Mouse (Mus musculus) hindbrain, embryonic 12.5 days (tissue): ENCODE results near the gene Snx1. TPM values are rescaled to one million over a fixed set of nuclear protein-coding genes. Genes with fewer than 3 reads are reported as not detected.

Experiments
- ATAC-seq: fragments of 200-750 bp; cut with Nextera tagmentation; 2 replicates; pipeline ENCODE4 v1.8.0; 2017; ENCODE audit warnings: moderate TSS enrichment; ENCODE audit not compliant: low FRiP score
- H3K27ac ChIP-seq: fragments of 300-500 bp; sonication (generic); 2 replicates; pipeline ENCODE4 v1.5.1; 2016; ENCODE audit warnings: mild to moderate bottlenecking
- H3K27me3 ChIP-seq: fragments of 300-500 bp; sonication (generic); 2 replicates; pipeline ENCODE4 v1.6.1; 2016; ENCODE audit warnings: mild to moderate bottlenecking
- H3K36me3 ChIP-seq: fragments of 300-500 bp; sonication (generic); 2 replicates; pipeline ENCODE4 v1.6.1; 2016; ENCODE audit warnings: mild to moderate bottlenecking
- H3K4me1 ChIP-seq: fragments of 300-500 bp; sonication (generic); 2 replicates; pipeline ENCODE4 v1.6.1; 2016
- H3K4me2 ChIP-seq: fragments of 300-500 bp; sonication (generic); replicated peaks from 2 replicates; pipeline ENCODE4 v1.6.1; 2016; ENCODE audit warnings: mild to moderate bottlenecking
- H3K4me3 ChIP-seq: fragments of 300-500 bp; sonication (generic); 2 replicates; pipeline ENCODE4 v1.5.1; 2016; ENCODE audit warnings: mild to moderate bottlenecking
- H3K9ac ChIP-seq: fragments of 300-500 bp; sonication (generic); 2 replicates; pipeline ENCODE4 v1.6.1; 2016; ENCODE audit warnings: mild to moderate bottlenecking, moderate library complexity
- H3K9me3 ChIP-seq: fragments of 300-500 bp; sonication (generic); replicated peaks from 2 replicates; pipeline ENCODE4 v1.6.1; 2016; ENCODE audit warnings: mild to moderate bottlenecking
- WGBS: fragments of 180-500 bp; shearing (Covaris S2); methylation state at CpG from one replicate; pipeline ENCODE4 v1.1.7; 2016; 5-methylcytosine and 5-hydroxymethylcytosine counted together
- polyA plus RNA-seq: library from polyadenylated mRNA; unstranded; fragments of >200 nt; fragmentation: Nextera tagmentation; extraction: Ambion mirVana; gene quantifications from 2 replicates; pipeline ENCODE4 v1.2.1, GENCODE M21; 2016

Gene Snx1
- polyA plus RNA-seq, 1 experiment from 2014 or later: 130 TPM

DNA sequence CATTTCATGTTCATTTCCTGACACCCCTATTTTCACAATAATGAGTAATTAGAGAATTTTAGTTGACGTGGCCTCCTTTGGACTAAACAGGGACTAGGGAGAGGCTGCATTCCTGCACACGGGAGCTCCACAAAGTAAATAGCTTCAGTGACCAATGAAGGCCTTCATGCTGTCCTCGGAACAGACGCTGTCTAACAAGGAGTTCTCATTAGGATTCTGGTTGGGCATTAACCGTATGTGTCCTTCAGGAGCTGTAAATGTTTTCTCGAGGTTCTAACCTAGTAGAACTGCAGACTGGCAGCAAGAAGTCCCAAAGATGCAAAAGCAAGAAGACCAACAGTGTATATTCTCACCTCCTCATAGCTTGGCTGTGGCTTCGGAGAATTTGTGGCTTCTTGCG, 21.2 kb downstream of the Snx1 start:
- WGBS: 91% methylated on average over 8 of the region's 8 CpGs
- Histone ChIP-seq H3K9ac (no peak overlapping the region), H3K9me3 (no peaks in the 10 kb centered on the region), H3K4me1 (peaks cover 2% of the 10 kb centered on the region), H3K4me2 (no peak overlapping the region), H3K36me3 (peaks cover 78% of the 10 kb centered on the region), H3K27ac (no peak overlapping the region), H3K27me3 (no peaks in the 10 kb centered on the region), H3K4me3 (no peak overlapping the region)
- no peak for ATAC-seq

DNA sequence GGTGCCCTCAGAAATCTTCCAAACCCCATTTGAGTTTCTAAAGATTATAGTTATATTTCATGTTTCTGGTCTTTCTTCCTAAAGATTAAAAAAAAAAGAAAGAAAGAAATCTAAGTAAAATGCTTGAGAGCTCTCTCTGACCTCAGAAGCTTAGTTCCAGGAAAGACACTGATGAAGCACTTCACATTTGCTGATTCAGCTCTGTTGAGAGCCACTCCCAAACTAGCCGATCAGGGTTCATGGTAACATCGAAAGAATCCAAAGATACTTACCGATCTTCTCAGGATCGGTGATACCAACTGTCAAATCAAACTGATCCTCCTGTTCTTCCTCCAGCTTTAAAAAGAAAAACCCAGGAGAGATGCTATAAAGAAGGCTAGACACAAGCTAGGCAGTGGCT, 21.8 kb downstream of the Snx1 start:
- H3K27me3 ChIP-seq: no peaks in the 10 kb centered on the region
- no peak overlapping the region for H3K27ac ChIP-seq
- no peaks in the 10 kb centered on the region for H3K4me1 ChIP-seq
- H3K9me3 ChIP-seq: no peaks in the 10 kb centered on the region
- 96% methylated on average over 4 of the region's 4 CpGs for WGBS
- H3K4me2 ChIP-seq: no peak overlapping the region
- H3K36me3 ChIP-seq: peaks cover 83% of the 10 kb centered on the region
- H3K9ac ChIP-seq: no peak overlapping the region
- no peak for ATAC-seq
- no peak overlapping the region for H3K4me3 ChIP-seq

DNA sequence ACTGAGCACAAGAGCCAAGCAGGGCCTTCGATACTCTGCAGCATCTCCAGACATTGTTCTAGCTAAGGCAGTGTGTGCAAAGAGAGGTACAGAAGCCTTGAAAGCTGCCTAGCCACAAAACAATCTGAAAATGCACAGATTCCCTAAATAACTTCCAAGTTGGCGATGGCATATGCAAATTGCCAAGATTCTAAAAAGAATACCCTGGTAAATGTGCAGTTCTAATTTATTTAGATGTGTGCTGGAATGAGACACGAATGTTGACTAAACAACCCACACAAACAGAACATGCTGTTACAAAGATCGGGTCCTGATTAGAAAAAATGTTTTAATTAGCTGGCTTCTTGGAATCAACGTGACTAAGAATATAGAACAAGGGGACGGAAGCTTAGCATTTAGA, 23.7 kb downstream of the Snx1 start:
- Histone ChIP-seq H3K4me3 (no peak overlapping the region), H3K4me1 (no peaks in the 10 kb centered on the region), H3K4me2 (no peak overlapping the region), H3K9ac (no peak overlapping the region), H3K27me3 (no peaks in the 10 kb centered on the region), H3K36me3 (peaks cover 83% of the 10 kb centered on the region), H3K9me3 (no peaks in the 10 kb centered on the region), H3K27ac (no peak overlapping the region)
- WGBS: 92% methylated on average over 6 of the region's 6 CpGs
- no peak for ATAC-seq

DNA sequence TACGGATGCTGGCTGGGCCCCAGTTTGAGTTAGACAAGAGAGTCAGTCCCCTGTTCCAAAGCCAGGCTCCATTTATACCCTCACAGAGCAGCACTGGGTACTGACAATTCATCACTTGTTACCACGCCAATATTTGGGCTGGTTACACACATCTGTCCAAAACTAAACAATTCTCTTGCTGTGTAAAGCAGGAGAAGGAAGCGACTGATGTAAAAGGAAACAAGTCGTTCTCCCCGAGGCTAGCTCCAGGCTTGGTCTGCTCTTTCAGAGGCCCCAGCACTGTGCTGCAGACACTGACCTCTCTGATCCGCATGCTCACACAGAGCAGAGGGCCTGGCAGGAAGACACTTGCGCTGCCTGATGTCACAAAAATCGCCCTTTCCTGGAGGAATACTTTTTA, 24.8 kb downstream of the Snx1 start:
- 0 out of 2 replicates have a peak overlapping the region, but pooled peaks have one; percentile 12 for H3K27ac ChIP-seq
- no peaks in the 10 kb centered on the region for H3K27me3 ChIP-seq
- no peak for ATAC-seq
- H3K4me2 ChIP-seq: no peak overlapping the region
- H3K4me3 ChIP-seq: no peak overlapping the region
- H3K9ac ChIP-seq: no peak overlapping the region
- peaks cover 87% of the 10 kb centered on the region for H3K36me3 ChIP-seq
- H3K4me1 ChIP-seq: no peaks in the 10 kb centered on the region
- WGBS: 75% methylated on average over 8 of the region's 8 CpGs
- no peaks in the 10 kb centered on the region for H3K9me3 ChIP-seq

DNA sequence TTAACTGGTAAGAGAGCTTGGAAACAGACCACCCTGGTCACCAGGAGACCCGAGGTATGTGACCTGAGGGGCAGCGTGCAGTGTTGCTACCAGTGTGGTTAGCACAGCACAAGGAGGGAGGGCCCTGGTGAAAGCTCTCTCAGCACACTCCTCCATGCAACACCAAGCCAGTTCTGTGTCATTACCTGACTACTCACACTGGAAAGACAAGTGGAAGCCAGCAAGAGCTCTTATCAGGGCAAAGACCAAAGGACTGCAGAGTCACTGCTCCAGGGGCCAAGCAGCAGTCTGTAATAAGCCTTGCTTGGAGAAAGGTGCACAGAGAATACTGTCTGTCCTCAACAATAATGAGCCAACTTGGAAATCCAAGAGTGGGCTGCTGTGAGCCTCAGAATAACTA, 33.7 kb downstream of the Snx1 start:
- H3K4me1 ChIP-seq: peaks cover 3% of the 10 kb centered on the region; the same call in 1 of the 2 replicates
- WGBS: 80% methylated on average over 2 of the region's 2 CpGs
- peaks cover 97% of the 10 kb centered on the region for H3K36me3 ChIP-seq
- H3K4me2 ChIP-seq: no peak overlapping the region
- ATAC-seq: no peak
- H3K9me3 ChIP-seq: no peaks in the 10 kb centered on the region
- no peak overlapping the region for H3K9ac ChIP-seq
- H3K27me3 ChIP-seq: no peaks in the 10 kb centered on the region
- no peak overlapping the region; the same call in 1 of the 2 replicates for H3K27ac ChIP-seq
- no peak overlapping the region for H3K4me3 ChIP-seq

DNA sequence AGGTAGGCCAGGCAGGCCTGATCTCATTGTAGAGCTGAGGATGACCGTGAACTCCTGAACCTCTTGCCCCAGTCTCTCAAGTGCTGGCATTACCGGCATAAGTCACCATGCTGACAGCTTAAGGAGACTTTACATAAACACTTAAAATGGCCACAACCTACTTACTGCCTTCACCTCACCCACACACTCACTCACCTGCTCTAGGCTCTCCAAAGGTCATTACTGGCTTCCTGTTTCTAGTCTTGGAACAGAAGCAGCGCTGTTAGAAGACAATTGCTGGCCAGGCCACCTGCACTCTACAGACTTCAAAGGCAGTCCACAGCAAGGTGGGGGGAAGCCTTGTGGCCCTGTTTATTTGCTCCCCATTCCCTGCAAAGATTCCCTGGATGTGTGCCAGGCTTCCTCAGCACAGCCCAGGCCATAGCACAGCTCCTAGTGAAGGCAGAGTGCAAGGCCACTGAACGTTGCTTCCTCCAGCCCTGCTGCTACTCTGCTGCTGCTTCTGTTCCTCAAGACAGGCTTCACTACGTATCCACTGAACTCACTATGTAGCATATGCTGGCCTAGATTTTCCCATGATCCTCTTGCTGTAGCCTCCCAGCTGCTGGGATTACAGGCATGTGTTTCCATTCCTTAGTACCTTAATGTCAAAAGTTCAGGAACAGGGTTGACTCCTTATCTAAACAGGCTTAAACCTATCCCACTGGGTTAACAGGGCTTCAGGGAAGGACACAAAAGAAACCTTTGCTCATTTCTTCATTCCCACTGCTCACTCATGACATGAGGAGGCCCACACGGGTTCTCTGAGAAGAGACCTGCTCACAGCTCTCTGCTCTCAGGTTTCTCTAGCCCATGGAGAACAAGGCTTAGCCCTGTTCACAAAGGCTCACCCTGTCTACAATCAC, 34.8 kb downstream of the Snx1 start:
- ATAC-seq: no peak
- H3K4me2 ChIP-seq: no peak overlapping the region
- no peaks in the 10 kb centered on the region for H3K9me3 ChIP-seq
- no peak overlapping the region for H3K4me3 ChIP-seq
- no peak overlapping the region; the same call in 1 of the 2 replicates for H3K27ac ChIP-seq
- H3K27me3 ChIP-seq: no peaks in the 10 kb centered on the region
- peaks cover 97% of the 10 kb centered on the region for H3K36me3 ChIP-seq
- no peak overlapping the region for H3K9ac ChIP-seq
- 78% methylated on average over 6 of the region's 6 CpGs for WGBS
- H3K4me1 ChIP-seq: peaks cover 3% of the 10 kb centered on the region; the same call in 1 of the 2 replicates

DNA sequence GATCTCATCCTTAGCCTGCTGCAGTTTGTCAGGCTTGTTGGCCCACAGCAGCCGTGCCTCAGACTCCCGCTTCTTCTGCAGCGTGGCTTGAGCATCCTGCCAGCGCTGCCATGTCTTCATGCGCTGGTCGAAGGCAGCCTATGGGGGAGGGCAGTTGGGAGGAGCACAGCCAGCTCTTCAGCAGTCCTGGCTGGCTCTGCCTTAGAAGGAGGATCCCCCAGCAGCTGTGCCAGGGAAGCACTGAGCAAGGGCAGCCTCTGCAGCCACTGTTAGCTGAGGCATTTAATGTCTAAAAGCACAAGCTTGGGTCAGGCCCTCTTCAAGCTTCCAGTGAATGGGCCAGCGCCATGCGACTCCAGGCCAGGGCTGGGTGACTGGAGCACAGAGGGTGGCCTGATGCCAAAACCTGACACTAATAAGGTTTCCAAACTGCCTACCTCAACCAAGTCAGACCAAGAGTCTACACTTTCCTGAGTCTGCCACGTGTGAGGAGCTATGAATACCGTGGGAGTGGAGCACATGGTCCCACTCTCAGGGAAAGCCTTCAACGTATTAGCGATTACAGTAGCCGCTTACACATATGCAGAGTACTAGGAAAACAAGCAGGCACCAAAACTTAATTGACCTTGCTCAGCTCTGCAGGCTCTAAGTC, 35.7 kb downstream of the Snx1 start:
- H3K27me3 ChIP-seq: no peaks in the 10 kb centered on the region
- no peaks in the 10 kb centered on the region for H3K9me3 ChIP-seq
- H3K4me2 ChIP-seq: no peak overlapping the region
- H3K36me3 ChIP-seq: peaks cover 93% of the 10 kb centered on the region
- H3K4me3 ChIP-seq: no peak overlapping the region
- no peak for ATAC-seq
- no peak overlapping the region for H3K27ac ChIP-seq
- H3K4me1 ChIP-seq: peaks cover 3% of the 10 kb centered on the region; the same call in 1 of the 2 replicates
- WGBS: 92% methylated on average over 13 of the region's 13 CpGs
- H3K9ac ChIP-seq: no peak overlapping the region

DNA sequence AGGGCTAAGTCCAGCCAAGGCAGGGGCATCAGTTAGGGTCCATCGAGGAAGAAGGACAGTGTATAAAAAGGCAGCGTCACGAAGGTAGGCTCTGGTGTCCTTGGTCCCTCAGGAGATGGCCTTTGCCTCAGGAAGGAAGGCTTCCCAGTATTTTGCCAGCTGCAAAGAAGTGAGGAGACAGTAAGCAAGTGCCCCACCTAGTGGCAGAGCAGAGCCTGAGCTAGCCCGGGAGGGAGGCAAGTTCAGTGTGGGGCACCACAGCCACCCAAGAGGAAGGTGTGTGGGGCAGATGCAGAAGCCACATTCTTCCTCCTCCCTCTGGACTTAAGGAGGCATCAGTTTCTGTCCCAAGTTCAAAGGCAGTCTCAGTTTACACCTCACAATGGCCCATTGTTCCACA, 38.0 kb downstream of the Snx1 start:
- H3K4me1 ChIP-seq: peaks cover 3% of the 10 kb centered on the region; the same call in 1 of the 2 replicates
- no peak overlapping the region for H3K9ac ChIP-seq
- H3K27ac ChIP-seq: peak overlapping the region; percentile 30; the same call in 1 of the 2 replicates
- H3K36me3 ChIP-seq: peaks cover 73% of the 10 kb centered on the region
- no peaks in the 10 kb centered on the region for H3K9me3 ChIP-seq
- no peaks in the 10 kb centered on the region for H3K27me3 ChIP-seq
- H3K4me2 ChIP-seq: no peak overlapping the region
- H3K4me3 ChIP-seq: no peak overlapping the region
- 42% methylated on average over 4 of the region's 4 CpGs for WGBS
- ATAC-seq: no peak

DNA sequence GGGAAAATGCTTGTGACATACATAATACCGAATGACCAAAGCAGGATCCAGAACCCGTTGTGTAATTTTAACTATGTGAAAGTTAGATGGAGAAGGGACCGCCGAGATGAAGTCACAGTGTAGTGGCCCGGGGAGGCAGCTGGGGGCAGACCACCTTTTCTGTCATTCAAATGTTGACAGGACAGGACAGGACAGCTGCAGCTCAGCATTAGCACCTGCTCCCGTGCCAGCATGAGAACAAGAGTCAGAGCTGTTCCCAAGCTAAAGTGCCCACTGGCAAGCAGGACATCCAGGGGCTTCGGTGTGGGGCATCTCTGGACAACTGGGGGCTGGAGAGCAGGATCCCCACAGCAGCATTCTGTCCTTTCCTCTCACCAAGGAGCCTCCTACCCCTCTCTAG, 39.3 kb downstream of the Snx1 start:
- Histone ChIP-seq H3K27me3 (no peaks in the 10 kb centered on the region), H3K4me1 (peaks cover 3% of the 10 kb centered on the region; the same call in 1 of the 2 replicates), H3K4me3 (no peak overlapping the region), H3K9ac (no peak overlapping the region), H3K27ac (no peak overlapping the region), H3K4me2 (no peak overlapping the region), H3K36me3 (peaks cover 59% of the 10 kb centered on the region), H3K9me3 (no peaks in the 10 kb centered on the region)
- ATAC-seq: no peak
- 94% methylated on average over 7 of the region's 7 CpGs for WGBS

DNA sequence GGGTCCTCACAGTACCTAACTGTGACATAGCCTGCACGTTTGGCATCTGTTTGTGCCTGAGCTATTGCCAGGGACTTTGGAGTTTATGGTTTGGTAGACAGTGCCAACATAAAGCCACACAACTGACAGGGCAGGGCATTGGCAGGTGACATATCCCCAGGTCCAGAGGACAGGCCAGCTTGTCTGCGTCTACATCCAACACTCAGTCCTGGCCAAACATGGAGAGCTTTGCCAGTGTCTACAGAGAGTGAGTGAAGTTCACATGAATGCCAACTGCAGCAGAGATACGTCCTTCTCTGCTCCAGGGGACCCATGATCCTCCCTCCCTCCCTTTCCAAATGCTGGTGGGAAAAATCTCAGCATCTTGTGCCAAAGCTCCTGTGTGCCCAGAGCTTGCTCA, 42.2 kb downstream of the Snx1 start:
- peaks cover 31% of the 10 kb centered on the region for H3K36me3 ChIP-seq
- ATAC-seq: no peak
- no peaks in the 10 kb centered on the region for H3K9me3 ChIP-seq
- H3K27me3 ChIP-seq: no peaks in the 10 kb centered on the region
- H3K4me2 ChIP-seq: no peak overlapping the region
- H3K4me3 ChIP-seq: no peak overlapping the region
- H3K9ac ChIP-seq: no peak overlapping the region
- 91% methylated on average over 3 of the region's 3 CpGs for WGBS
- H3K27ac ChIP-seq: no peak overlapping the region
- peaks cover 3% of the 10 kb centered on the region; the same call in 1 of the 2 replicates for H3K4me1 ChIP-seq

DNA sequence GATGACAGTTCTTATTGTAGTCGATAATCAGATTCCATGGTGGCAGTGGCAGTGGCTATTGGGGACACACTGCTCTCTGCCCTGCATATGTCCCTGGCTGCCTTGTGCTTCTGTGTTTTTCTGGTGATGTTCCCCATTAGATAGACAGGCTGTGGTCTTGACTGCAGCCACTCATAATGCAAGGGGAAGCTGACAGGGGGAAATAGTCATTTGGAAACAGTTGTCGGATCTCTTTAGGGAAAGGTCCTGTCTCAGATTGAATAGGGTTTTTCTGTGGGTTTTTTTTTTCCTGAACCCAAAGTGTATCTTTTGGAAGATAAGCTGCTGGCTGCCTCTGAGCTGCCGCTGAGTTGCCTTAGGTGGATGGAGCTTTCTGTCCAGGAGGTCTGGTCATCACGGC, 44.4 kb downstream of the Snx1 start:
- H3K9me3 ChIP-seq: no peaks in the 10 kb centered on the region
- peaks cover 9% of the 10 kb centered on the region for H3K36me3 ChIP-seq
- H3K4me2 ChIP-seq: no peak overlapping the region
- no peak for ATAC-seq
- no peak overlapping the region for H3K4me3 ChIP-seq
- H3K27ac ChIP-seq: no peak overlapping the region
- peaks cover 4% of the 10 kb centered on the region; the same call in 1 of the 2 replicates for H3K4me1 ChIP-seq
- WGBS: 88% methylated on average over 4 of the region's 4 CpGs
- no peaks in the 10 kb centered on the region for H3K27me3 ChIP-seq
- H3K9ac ChIP-seq: no peak overlapping the region

DNA sequence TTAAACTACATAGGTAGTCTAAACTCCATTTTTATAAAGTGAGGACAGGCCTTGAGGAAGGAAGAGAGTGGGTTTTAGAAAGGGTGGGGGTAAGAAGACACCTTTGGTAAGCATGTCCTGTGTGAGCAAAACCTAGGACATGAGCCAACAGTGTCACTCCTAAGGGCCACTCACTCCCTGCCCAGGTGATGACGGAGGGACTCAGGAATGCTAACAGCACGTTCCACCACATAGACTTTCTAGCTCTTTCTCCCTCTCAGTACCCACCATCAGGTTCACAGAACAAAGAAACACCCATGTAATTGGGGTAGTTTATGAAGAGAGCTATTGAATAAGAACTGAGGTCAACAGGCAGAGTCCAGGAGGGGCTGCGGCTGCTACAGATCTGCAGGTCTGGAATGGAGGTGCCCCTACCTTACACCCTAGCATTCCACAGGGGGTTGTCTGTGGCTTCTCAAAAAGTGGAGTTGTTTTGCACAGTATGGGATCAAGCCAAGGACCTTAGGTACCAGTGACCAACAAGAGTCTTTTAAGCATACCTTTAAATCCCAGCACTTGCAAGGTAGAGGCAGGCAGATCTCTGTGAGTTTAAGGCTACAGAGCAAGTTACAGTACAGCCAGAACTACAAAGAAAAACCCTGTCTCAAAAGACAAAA, 45.5 kb downstream of the Snx1 start:
- H3K4me1 ChIP-seq: peaks cover 4% of the 10 kb centered on the region; the same call in 1 of the 2 replicates
- no peak overlapping the region for H3K9ac ChIP-seq
- WGBS: 77% methylated on average over 3 of the region's 3 CpGs
- no peak overlapping the region for H3K27ac ChIP-seq
- H3K4me3 ChIP-seq: no peak overlapping the region
- 0 out of 2 replicates have a peak, but pooled peaks cover 3% of the 10 kb centered on the region for H3K36me3 ChIP-seq
- H3K4me2 ChIP-seq: no peak overlapping the region
- ATAC-seq: no peak
- no peaks in the 10 kb centered on the region for H3K9me3 ChIP-seq
- H3K27me3 ChIP-seq: no peaks in the 10 kb centered on the region
